22 mouse cellular contexts compared by ENCODE assay signal in genomic region chr17:50425531-50425930, GRCm38 (mm10).
DNase-seq lines count a peak whose midpoint lies in the region; ATAC-seq lines count a peak whose summit lies in the region.
"Had no signal": no experiment of that assay in that cellular context is flagged by ENCODE, and none has a peak within 500 bp of the region (broad histone marks: within the 10 kb centered on the region; RNA-seq: fewer than 3 reads in every experiment).

No protein-coding gene starts in this region.

- peaks cover 16% of the 10 kb centered on the region; the same call in 1 of the 2 replicates for H3K27me3 ChIP-seq in liver, embryonic 15.5 days
- H3K27me3 ChIP-seq: embryonic facial prominence, embryonic 12.5 days; heart, embryonic 13.5 days; hindbrain, embryonic 12.5 days; limb, embryonic 15.5 days; stomach, embryonic 15.5 days had no signal

- H3K27ac ChIP-seq in liver, embryonic 15.5 days (replicated peaks): peak overlapping the region; percentile 73
- H3K27ac ChIP-seq: embryonic facial prominence, embryonic 12.5 days; heart, embryonic 13.5 days; hindbrain, embryonic 12.5 days; kidney, postnatal 0 days; limb, embryonic 15.5 days; macrophage; stomach, embryonic 15.5 days had no signal

- H3K4me2 ChIP-seq in liver, embryonic 15.5 days: peak overlapping the region; percentile 37
- H3K4me2 ChIP-seq: embryonic facial prominence, embryonic 12.5 days; heart, embryonic 13.5 days; hindbrain, embryonic 12.5 days; limb, embryonic 15.5 days; midbrain, embryonic 11.5 days; stomach, embryonic 15.5 days had no signal

- no peak overlapping the region for H3K9ac ChIP-seq in liver, embryonic 15.5 days
- H3K9ac ChIP-seq: embryonic facial prominence, embryonic 12.5 days; heart, embryonic 13.5 days; hindbrain, embryonic 12.5 days; limb, embryonic 15.5 days; stomach, embryonic 15.5 days had no signal

- no peak overlapping the region for H3K4me3 ChIP-seq in liver, embryonic 15.5 days (replicated peaks)
- H3K4me3 ChIP-seq: embryonic facial prominence, embryonic 12.5 days; heart, embryonic 13.5 days; hindbrain, embryonic 12.5 days; limb, embryonic 15.5 days; stomach, embryonic 15.5 days had no signal

- peak; percentile 27 for ATAC-seq in granulocyte monocyte progenitor cell, adult 5-6 weeks (replicated peaks; ENCODE audit: poor library complexity, severe bottlenecking)
- peak; percentile 55 for ATAC-seq in liver, embryonic 15.5 days (ENCODE audit: insufficient read depth)
- no peak for ATAC-seq in activated CD4-positive, CD25-positive, alpha-beta regulatory T cell, adult 4 months
- ATAC-seq: forebrain, embryonic 14.5 days; intestine, postnatal 0 days had no signal

- H3K4me1 ChIP-seq in liver, embryonic 15.5 days (replicated peaks): peaks cover 47% of the 10 kb centered on the region
- H3K4me1 ChIP-seq: embryonic facial prominence, embryonic 12.5 days; limb, embryonic 15.5 days; stomach, embryonic 15.5 days had no signal

- peak; percentile 66 for DNase-seq in heart, adult 11 months
- DNase-seq in heart, postnatal 14 days: no peak
- DNase-seq in layer of hippocampus, adult 9-11 months: no peak
- DNase-seq in urinary bladder, postnatal 36 days (ENCODE audit: low spot score in 2 of 2): no peak
- no peak for DNase-seq in kidney, adult 9 months
- DNase-seq: cerebellum, adult 9-10 months; heart, adult 18-20 months; left cerebral cortex, postnatal 4 days; thymus, adult 18-20 months had no signal

- 30% methylated on average over 4 of the region's 4 CpGs for WGBS in liver, embryonic 15.5 days (ENCODE audit: insufficient replicate concordance)

- H3K36me3 ChIP-seq in liver, embryonic 15.5 days (replicated peaks): no peaks in the 10 kb centered on the region
- H3K36me3 ChIP-seq: embryonic facial prominence, embryonic 12.5 days; heart, embryonic 13.5 days; hindbrain, embryonic 12.5 days; limb, embryonic 15.5 days; stomach, embryonic 15.5 days had no signal

- intact Hi-C loops in heart, postnatal 14 days (cut with DNase I): no loop called here

- H3K9me3 ChIP-seq in liver, embryonic 15.5 days (replicated peaks): no peaks in the 10 kb centered on the region
- H3K9me3 ChIP-seq: embryonic facial prominence, embryonic 12.5 days; heart, embryonic 13.5 days; hindbrain, embryonic 12.5 days; limb, embryonic 15.5 days; stomach, embryonic 15.5 days had no signal
